Mouse (Mus musculus): ENCODE measurements around the gene Cdh16. TPM values are rescaled to one million over a fixed set of nuclear protein-coding genes. Genes with fewer than 3 reads are reported as not detected.
A peak's percentile ranks its signal among the peaks of the same experiment; 100 is the strongest.

The Cdh16 gene
- total RNA-seq, 2 experiments from 2014 or later = not detected

DNA sequence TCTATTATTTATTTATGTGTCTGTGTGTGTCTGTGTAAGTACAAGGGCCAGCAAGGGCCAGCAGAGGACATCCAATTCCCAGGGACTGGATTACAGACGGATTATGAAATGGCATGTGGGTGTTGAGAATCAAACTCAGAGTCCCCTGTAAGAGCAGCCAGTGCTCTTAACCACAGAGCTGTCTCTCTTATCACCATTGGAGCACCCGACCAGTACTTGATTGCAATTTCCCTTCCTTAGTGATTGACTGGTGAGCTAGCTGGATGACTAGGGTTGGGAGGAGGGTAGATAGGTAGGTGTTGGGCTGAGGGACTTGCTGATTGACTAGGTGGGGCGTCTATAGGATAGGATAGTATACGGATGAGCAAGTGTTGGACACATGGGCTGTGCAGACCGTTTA lies 3.4 kb downstream of the Cdh16 start:
- no peak for ATAC-seq (ENCODE audit: poor library complexity, severe bottlenecking)

DNA sequence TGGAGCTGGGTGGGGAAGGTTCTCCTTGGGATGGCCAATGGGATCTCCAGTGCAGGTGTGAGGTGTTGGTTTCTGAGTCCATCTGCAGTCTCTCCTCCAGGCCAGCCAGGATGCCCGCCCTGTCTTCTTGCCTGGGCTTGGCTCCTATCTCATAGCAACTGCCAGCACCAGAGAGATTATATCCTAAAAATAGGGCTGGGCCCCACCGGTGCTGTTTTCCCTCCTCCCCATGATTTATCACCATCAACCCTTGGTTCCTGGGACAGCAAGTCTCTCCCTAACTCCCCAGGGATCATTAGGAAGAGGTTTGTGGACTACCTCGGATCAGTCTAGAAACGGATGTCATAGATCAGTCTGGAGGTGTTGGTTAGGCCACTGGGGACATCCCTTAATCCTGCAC lies 11.1 kb downstream of the Cdh16 start:
- no peak for ATAC-seq (ENCODE audit: poor library complexity, severe bottlenecking)

- no peak for ATAC-seq (ENCODE audit: poor library complexity, severe bottlenecking)
These were observed 12.6 kb downstream of the Cdh16 start for GRCm38 (mm10) chr8:104611613-104612012.

- ATAC-seq (ENCODE audit: poor library complexity, severe bottlenecking) = no peak
These were observed 13.9 kb downstream of the Cdh16 start for GRCm38 (mm10) chr8:104610185-104610766.

DNA sequence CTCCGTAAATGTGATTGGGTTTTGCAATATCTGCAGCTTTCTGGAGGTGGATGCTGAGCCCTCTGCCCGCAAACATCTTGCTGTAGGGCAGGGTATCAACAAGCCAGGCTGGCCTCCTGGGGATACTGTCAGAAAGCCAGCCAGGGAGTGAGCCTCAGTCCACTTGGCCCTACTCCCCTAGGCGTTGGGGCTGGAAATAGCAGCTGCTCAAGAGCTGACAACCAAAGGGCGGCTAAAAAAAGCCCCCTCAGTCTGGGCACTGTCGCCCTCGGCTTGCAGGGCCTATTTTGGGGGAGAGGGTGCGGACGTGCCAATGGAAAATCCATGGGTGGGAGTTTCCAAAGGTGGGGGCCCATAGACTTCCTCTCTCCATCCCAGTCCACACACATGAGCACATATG lies 15.0 kb downstream of the Cdh16 start:
- ATAC-seq (ENCODE audit: poor library complexity, severe bottlenecking) = no peak

- no peak for ATAC-seq (ENCODE audit: poor library complexity, severe bottlenecking)
These were observed 16.3 kb downstream of the Cdh16 start for GRCm38 (mm10) chr8:104607944-104608343.

- ATAC-seq (ENCODE audit: poor library complexity, severe bottlenecking) = no peak
These were observed 17.9 kb downstream of the Cdh16 start for GRCm38 (mm10) chr8:104606329-104606728.

- no peak for ATAC-seq (ENCODE audit: poor library complexity, severe bottlenecking)
These were observed 21.0 kb downstream of the Cdh16 start for GRCm38 (mm10) chr8:104603245-104603593.

DNA sequence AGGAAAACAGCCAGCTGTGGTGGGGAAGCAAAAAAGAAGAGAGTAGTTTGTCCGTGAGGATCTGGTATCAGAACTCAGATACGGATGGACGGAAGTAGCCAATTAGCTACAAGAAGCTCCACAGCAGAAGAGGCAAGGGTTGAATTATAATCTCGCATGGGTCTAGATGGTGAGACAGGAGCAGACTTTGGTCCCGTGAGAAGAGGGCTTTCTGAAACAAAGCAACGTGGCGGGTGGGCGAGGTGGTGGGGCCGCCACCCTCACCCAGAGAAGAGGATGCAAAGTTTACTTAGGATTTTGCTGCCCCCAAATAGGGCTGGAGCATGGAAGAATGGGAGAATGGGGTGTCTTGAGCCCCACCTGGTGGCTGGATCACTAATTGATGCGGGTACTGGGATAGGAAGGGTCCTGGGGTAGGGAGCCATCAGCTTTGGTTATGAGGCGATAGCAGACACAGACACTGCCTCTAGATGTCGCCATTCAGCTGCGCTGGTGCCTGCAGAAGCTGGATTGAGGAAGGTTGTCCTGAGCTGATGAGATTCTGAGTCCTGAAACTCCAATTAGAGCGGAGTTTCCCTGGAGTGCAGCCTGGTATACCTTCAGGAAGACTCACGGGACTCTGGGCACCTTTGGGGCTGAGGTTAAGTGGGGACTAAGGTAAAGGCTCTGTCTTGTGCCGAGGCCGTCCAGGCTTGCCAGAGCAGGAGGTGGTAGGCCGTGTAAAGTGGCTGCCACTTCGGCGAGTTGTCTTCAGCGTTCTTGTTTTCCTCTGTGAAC lies 21.5 kb downstream of the Cdh16 start:
- ATAC-seq (ENCODE audit: poor library complexity, severe bottlenecking) = peak; percentile 99

GRCm38 (mm10) chr8:104601941-104602371 lies 22.2 kb downstream of the Cdh16 start:
- ATAC-seq (ENCODE audit: poor library complexity, severe bottlenecking) = 0 out of 2 replicates have a peak, but pooled peaks have one; percentile 8

GRCm38 (mm10) chr8:104601386-104601785 lies 22.8 kb downstream of the Cdh16 start:
- no peak for ATAC-seq (ENCODE audit: poor library complexity, severe bottlenecking)

- ATAC-seq (ENCODE audit: poor library complexity, severe bottlenecking) = no peak
These were observed 25.7 kb downstream of the Cdh16 start for GRCm38 (mm10) chr8:104598496-104598895.

DNA sequence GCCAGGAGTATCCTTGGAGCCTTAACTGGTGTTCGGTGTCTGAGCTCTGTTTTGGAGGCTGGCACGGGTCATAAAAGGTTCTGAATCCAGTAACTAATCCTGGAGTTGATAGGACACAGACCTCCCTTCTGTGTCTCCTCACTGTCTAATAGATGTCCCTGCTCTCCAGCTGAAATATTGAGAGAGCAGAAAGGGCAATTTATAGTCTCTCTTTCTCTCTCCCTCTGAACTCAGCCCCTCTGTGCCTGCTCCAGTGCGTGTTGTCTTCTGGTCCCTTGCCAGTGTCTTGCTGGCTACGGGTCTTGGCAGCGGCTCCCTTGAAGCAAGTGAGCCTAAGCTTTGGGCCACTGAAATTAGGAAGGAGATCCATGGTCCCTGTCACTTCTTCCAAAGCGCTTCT lies 26.5 kb downstream of the Cdh16 start:
- ATAC-seq (ENCODE audit: poor library complexity, severe bottlenecking) = no peak

GRCm38 (mm10) chr8:104595773-104596536 lies 28.2 kb downstream of the Cdh16 start:
- ATAC-seq (ENCODE audit: poor library complexity, severe bottlenecking) = peak; percentile 61

GRCm38 (mm10) chr8:104594611-104595362 lies 29.4 kb downstream of the Cdh16 start:
- ATAC-seq (ENCODE audit: poor library complexity, severe bottlenecking) = no peak

GRCm38 (mm10) chr8:104593536-104594325 lies 30.5 kb downstream of the Cdh16 start:
- no peak for ATAC-seq (ENCODE audit: poor library complexity, severe bottlenecking)

GRCm38 (mm10) chr8:104592566-104592965 lies 31.6 kb downstream of the Cdh16 start:
- no peak for ATAC-seq (ENCODE audit: poor library complexity, severe bottlenecking)

- ATAC-seq (ENCODE audit: poor library complexity, severe bottlenecking) = no peak
These were observed 32.3 kb downstream of the Cdh16 start for GRCm38 (mm10) chr8:104591856-104592255.

DNA sequence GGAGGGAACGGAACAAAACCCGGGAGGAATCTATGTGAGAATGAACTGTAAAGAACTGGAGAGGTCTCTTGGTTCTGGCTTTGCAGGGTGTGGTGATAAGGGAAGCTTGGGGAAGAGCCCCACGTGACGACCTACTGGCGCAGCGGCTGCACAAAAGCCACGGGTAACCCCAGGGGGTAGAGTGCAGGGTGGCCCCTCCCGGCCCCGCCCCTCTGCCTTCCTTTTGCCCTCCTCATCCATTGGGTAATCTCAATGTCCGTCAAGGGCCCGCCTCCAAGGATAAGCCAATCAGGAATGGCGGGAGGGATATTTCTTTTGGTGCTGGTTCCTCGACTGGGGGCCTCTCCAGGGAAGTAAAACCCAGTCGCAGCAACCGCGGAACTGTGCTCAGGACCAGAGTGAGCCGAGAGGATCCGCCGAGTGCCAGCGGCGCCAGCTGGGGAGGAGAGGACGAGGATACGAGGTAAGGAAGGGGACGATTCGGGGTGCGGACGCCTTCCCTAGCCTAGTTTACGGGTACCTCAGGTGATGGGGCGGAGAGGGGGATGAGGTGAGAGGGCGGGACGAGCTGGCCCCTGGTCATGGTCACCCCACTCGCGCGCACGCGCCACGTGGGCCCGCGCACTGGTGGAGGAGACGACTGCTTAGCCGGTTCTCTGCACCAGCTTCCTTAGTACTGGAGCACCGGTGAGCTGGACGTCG lies 32.9 kb downstream of the Cdh16 start, which contains the start of gene Pdp2:
Gene Pdp2, plus strand, starts transcription at position 319 of the 702 bp plus-strand sequence.
- peak; percentile 91 for ATAC-seq (ENCODE audit: poor library complexity, severe bottlenecking)

- no peak for ATAC-seq (ENCODE audit: poor library complexity, severe bottlenecking)
These were observed 33.9 kb downstream of the Cdh16 start for GRCm38 (mm10) chr8:104590284-104590683.
